Mouse (Mus musculus) layer of hippocampus, adult 2 months (tissue): ENCODE measurements around the gene Ptprj. TPM values are rescaled to one million over a fixed set of nuclear protein-coding genes. Genes with fewer than 3 reads are reported as not detected.

Experiments
- DNase-seq, 2 experiments: peaks; one replicate each; pipeline ENCODE4 v3.0.0; 2022; ENCODE audit warnings: low spot score in 2 of 2
- H3K27ac ChIP-seq: fragments of 200-600 bp; 2 replicates; pipeline ENCODE4 v1.8.1; 2022
- H3K4me3 ChIP-seq: fragments of 200-600 bp; 2 replicates; pipeline ENCODE4 v1.8.1; 2022; ENCODE audit warnings: mild to moderate bottlenecking
- CTCF ChIP-seq: fragments of 200-600 bp; conservative IDR thresholded peaks from 2 replicates; pipeline ENCODE4 v1.8.1; 2022; ENCODE audit warnings: antibody characterized with exemption, mild to moderate bottlenecking, moderate library complexity
- total RNA-seq, 2 experiments: library from RNA; stranded (reverse); gene quantifications; 2 replicates each; pipeline ENCODE4 v1.2.3; 2021

Ptprj gene
- total RNA-seq, 2 experiments from 2014 or later = 128 to 130 TPM

DNA sequence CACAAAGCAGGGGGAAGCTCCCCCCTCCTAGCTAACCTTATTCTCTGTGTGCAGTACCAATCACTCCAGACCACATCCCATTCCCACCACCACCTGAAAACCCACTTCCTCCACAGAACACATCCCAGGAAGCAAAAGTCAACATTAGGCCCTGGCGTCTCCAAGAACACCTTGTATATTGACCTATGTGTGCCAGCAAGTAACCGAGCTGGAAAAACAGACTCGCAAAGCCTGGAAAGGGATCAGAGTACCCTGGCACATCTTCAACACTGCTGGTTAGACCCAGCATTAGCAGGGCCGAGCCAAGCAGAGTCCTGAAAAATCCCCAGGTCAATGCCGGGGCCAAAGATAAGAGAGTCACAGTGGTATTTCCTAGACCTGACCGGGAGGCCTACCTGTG is 58.0 kb downstream of the Ptprj start:
- TF ChIP-seq CTCF = no peak
- Histone ChIP-seq H3K4me3 (no peak overlapping the region), H3K27ac (peak overlapping the region; percentile 88)
- no peak for DNase-seq

DNA sequence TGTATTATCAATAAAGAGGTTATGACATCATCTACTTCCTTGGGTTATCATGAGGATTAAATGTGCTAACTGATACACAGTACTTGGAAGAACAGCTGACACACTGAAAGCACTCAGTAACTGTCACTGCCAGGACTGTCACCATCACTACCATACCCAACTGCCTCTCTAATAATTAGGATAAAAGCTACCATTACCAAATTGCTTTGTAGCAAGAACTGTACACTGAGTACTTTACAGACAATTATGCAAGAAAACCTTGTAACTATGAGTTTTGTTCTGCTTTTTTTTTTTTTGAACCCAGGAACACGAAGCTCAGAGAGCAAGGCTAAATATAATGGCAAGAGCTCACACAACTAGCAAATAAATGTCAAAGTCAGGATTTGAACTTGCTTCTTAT is 58.5 kb downstream of the Ptprj start:
- H3K27ac ChIP-seq = peak overlapping the region; percentile 88
- DNase-seq = no peak
- TF ChIP-seq CTCF = no peak

DNA sequence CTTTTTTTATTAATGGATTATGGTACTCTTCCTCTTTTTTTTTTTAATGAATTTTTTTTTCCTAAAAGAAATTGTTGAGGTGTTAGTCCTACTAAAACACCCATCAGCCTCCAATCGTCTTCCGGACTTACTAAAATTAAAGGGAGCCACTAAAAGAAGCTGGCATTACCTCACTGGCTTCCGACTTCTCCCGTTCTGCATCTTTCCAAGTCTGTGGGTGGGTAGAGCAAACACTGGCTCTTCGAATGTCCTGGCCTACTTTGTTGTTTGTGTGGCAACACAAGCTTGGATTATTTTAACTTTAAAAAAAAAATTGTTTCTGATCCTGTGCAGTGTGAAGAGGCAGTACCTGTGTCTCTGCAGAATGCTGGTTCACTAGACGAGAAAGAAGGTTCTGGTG is 62.2 kb downstream of the Ptprj start:
- H3K27ac ChIP-seq = peak overlapping the region; percentile 6
- no peak for DNase-seq
- H3K4me3 ChIP-seq = no peak overlapping the region
- no peak for TF ChIP-seq CTCF

More for the DNA sequence above, 58.5 kb downstream of the Ptprj start:
- no peak overlapping the region for H3K4me3 ChIP-seq

DNA sequence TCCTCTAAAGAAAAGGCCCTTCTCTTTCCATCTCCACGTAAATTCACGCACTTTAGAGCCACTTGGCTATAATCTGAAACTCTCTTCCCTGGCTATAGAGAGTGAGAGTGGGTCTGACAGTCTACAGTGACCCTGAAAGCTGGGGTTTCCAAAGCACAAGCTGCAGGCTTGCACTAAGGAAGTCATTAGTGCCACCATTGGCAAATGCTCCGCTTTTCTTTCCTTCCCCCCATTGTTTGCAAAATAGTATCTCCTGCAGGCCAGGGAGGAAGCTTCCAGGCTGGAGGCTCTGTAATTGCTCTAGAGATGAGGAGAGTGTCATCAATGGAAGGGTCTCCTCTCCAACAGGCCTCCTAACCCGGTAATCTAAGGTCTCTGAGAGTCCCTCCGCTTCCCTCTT is 65.5 kb downstream of the Ptprj start:
- peak overlapping the region; percentile 32; the same call in 1 of the 2 replicates for H3K27ac ChIP-seq
- H3K4me3 ChIP-seq = no peak overlapping the region
- no peak for DNase-seq
- no peak for TF ChIP-seq CTCF

DNA sequence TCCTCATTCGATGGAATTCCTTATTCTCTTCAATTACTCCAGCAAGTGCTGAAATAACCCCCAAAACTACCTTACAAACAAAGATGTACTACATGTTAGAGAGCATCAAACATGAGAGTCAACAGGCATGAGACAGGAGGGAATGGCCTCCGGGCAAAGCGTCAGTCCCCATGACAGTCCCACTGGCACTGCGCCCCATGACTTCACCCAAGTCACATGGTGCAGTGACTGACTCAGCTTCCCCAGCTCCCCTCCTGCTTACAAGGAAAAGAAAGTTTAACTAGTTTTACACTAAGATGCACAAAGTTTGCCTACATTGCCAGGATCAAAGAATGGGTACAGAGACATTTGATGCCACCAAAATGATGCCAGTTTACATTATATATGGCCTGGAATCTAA is 71.2 kb downstream of the Ptprj start:
- no peak overlapping the region for H3K27ac ChIP-seq
- H3K4me3 ChIP-seq = no peak overlapping the region
- no peak for TF ChIP-seq CTCF
- DNase-seq = no peak

DNA sequence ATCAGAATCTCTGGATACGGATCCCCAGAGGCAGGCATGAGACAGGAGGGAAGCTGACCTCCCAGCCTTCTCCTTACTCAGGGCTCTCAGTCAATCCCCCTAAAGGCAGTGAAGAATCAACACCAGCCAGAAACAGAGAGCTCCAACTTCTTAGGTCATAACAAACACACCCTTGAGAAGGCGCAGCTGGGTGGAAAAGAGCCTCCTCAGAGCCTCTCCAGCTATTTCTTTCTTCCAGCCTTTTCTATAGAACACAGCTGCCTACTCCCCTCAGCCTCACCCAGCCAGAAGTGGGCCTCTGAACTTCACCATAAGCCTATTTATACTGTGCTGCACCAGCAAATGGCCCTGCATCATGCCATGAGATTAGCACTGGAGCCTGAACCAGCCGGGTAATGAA is 74.3 kb downstream of the Ptprj start:
- H3K4me3 ChIP-seq = no peak overlapping the region
- no peak for TF ChIP-seq CTCF
- peak overlapping the region; percentile 77 for H3K27ac ChIP-seq
- no peak for DNase-seq

DNA sequence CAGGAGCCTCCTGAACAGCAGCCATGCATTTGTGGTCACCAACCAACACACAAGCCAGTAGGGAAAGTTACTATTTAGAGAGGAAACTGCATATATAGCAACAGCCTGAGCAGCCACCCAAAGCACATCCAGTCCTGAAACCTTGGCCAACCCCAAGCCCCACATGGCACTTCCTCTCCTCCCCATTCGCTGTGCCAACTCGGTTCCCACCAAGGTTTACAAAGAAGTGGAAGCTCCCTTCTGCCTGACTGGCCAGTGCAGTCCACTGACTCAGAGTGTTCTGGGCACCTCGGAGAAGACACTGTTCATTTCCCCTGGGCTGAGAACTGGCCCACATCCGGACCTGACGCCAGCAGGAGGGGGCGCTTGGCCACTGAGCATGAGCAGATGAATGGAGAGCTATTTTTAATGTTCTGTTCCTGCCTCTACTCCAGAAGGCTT is 75.7 kb downstream of the Ptprj start:
- peak; percentile 58 for TF ChIP-seq CTCF
- peak; percentile 67 to 77 for DNase-seq
- H3K27ac ChIP-seq = peak overlapping the region; percentile 73
- peak overlapping the region; percentile 16; the same call in 1 of the 2 replicates for H3K4me3 ChIP-seq

DNA sequence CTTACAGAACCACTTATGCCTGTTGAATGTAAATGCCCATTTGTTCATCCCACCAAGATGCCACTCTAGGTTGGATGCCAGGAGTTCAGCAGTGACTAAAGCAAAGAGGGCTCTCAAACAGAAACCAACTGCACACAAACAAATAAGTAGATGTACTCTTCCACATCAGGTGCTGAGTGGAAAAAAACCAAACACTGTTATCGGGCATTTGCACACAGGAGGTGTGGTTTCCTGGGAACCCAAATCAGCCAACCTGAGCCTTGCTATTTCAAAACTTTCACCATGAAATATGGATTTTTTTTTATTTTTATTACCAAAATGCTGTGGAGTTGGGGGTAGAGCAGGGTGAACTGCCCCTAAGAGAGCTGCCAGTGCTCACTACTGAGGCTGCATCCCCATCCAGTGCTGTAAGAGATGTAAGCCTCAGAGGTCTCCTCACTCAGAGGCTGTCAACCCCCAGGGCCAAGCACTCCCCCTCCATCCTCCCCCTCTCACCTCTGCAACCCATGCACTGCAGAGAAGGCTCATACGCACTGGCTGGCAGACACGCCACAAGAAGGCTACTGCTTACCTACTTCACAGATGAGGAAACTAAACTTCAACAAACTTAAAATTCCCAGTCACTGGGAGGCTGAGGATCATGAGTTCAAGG is 77.1 kb downstream of the Ptprj start:
- DNase-seq = no peak
- Histone ChIP-seq H3K4me3 (no peak overlapping the region), H3K27ac (peak overlapping the region; percentile 73; the same call in 1 of the 2 replicates)
- TF ChIP-seq CTCF = no peak

DNA sequence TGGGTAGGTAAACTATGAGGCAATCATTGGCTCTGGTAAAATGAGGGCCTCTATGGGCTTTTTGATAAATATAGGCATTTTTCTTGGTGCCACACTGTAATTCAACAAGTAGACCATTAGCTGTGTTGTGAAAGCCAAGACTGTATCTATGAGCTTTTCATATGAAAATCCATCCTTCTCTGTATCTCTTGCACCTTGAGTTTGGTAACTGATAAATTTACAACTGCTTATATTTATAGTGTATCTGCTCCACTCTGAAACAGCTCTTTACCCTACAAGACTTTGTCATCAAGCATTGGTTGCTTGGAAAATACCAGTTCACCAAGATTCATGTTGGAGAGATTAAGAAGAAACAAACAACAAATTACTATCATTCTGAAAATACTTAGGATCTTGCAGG is 77.7 kb downstream of the Ptprj start:
- no peak for TF ChIP-seq CTCF
- Histone ChIP-seq H3K4me3 (no peak overlapping the region), H3K27ac (peak overlapping the region; percentile 73; the same call in 1 of the 2 replicates)
- no peak for DNase-seq

DNA sequence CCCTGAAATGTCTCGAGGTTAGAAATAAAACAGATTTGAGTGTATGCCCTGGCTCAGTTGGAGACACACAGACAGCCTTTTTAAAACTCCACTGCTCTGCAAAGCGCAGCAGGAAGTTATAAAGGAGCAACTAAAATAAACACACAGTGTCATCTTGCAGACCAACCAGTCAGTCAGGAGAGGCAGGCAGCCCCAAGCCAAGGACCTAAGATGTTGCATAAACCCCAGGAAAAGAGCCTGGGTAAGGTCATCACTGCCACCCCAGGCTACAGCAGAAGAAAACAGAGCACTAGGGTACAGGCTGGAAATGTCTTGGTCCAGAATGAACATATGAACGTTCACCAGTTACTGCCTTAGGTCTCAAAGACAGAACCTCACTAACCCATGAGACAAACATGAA is 78.7 kb downstream of the Ptprj start:
- Histone ChIP-seq H3K27ac (peak overlapping the region; percentile 67), H3K4me3 (no peak overlapping the region)
- no peak for DNase-seq
- no peak for TF ChIP-seq CTCF

DNA sequence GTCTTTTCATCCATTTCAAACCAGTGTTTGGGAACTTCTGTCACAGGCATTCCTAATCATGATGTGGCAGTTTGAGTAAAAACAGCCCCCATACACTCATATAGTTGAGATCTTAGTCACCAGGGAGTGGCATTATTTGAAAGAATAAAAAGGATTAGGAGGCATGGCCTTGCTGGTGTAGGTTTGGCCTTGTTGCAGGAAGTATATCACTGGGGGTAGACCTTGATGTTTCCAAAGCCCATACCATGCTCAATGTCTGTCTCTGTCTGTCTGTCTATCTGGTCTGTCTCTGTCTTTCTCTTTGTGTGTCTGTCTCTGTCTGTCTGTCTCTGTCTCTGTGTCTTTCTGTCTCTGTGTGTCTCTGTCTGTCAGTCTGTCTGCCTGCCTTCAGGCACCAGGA is 79.6 kb downstream of the Ptprj start:
- no peak for DNase-seq
- TF ChIP-seq CTCF = no peak
- peak overlapping the region; percentile 67 for H3K27ac ChIP-seq
- H3K4me3 ChIP-seq = no peak overlapping the region

DNA sequence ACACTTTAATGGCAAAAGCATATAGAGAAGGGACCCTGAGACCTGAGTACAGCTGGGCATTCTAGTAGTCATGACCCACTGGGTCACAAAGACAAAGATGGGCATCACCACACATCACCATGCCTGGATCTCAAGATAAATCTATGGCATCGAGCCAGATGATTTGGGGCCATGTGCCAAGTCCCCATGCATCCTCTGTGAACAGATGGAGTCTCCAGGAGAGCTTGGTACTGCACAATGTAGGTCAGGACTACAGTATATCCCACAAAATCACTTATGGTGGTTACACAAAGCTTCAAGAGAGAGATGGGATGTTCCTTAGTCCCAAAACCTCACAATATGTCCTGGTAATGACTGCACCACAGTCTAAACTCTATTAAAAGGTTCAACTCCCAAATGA is 81.4 kb downstream of the Ptprj start:
- TF ChIP-seq CTCF = no peak
- H3K4me3 ChIP-seq = no peak overlapping the region
- peak overlapping the region; percentile 39; the same call in 1 of the 2 replicates for H3K27ac ChIP-seq
- DNase-seq = no peak

DNA sequence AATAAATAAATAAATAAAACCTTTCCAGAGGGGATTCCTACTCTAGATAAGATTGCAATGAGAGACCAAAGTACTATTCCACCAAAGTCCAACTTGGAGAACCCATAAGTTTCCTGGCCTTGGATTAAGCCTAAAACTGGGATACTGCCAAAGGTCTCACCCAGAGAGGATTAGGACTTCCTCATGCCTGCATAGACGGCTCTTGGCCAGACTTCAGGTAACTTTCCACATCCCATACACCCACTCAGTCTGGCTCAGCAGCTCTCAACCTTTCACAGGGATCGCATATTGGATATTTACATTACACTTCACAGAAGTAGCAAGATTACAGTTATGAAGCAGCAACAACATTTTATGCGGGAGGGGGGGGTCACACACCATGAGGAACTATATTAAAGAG is 82.9 kb downstream of the Ptprj start:
- Histone ChIP-seq H3K4me3 (no peak overlapping the region), H3K27ac (no peak overlapping the region)
- DNase-seq = no peak
- no peak for TF ChIP-seq CTCF

DNA sequence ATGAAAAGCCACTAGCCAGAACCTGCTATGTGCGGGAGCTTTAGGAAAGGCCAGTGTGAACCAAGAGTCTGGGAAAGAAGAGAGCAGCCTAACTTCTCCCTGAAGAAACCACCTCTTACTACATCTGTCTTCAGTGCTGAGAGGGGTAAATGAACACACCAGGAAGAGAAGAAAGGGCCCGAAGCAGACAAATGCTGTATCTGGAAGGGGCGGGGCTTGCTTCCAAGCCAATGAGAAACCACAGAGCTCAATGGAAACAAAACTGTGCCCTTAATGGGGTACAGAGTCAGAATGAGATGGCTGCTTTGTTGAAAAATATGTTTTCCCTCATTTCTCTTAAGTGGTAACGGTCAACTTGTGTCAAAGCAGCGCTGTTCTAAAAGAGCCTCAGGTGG is 83.8 kb downstream of the Ptprj start:
- TF ChIP-seq CTCF = no peak
- no peak for DNase-seq
- no peak overlapping the region for H3K27ac ChIP-seq
- no peak overlapping the region for H3K4me3 ChIP-seq
